In genomic region chr11:82226976-82227375, GRCm38 (mm10) we compare ENCODE assay signal across 26 mouse cellular contexts.
A peak's percentile ranks its signal among the peaks of the same experiment; 100 is the strongest.
DNase-seq lines count a peak whose midpoint lies in the region; ATAC-seq lines count a peak whose summit lies in the region.
"Had no signal": no experiment of that assay in that cellular context is flagged by ENCODE, and none has a peak within 500 bp of the region (broad histone marks: within the 10 kb centered on the region; RNA-seq: fewer than 3 reads in every experiment).

No protein-coding gene starts in this region.

- H3K4me1 ChIP-seq in hindbrain, embryonic 13.5 days (replicated peaks): peaks cover 18% of the 10 kb centered on the region
- no peaks in the 10 kb centered on the region for H3K4me1 ChIP-seq in hindbrain, embryonic 16.5 days (ENCODE audit: control insufficient read depth, insufficient read depth, low read depth, low read length)
- 0 out of 2 replicates have a peak, but pooled peaks cover 10% of the 10 kb centered on the region for H3K4me1 ChIP-seq in neural tube, embryonic 12.5 days
- H3K4me1 ChIP-seq in neural tube, embryonic 15.5 days: peaks cover 18% of the 10 kb centered on the region
- peaks cover 26% of the 10 kb centered on the region for H3K4me1 ChIP-seq in neural tube, embryonic 13.5 days (replicated peaks)
- H3K4me1 ChIP-seq: embryonic facial prominence, embryonic 13.5 days; heart, embryonic 12.5 days; heart, embryonic 15.5 days had no signal

- no peaks in the 10 kb centered on the region for H3K9me3 ChIP-seq in hindbrain, embryonic 13.5 days
- H3K9me3 ChIP-seq in hindbrain, embryonic 16.5 days (ENCODE audit: control insufficient read depth, low read length): no peaks in the 10 kb centered on the region
- H3K9me3 ChIP-seq in neural tube, embryonic 12.5 days: no peaks in the 10 kb centered on the region
- H3K9me3 ChIP-seq in neural tube, embryonic 15.5 days (replicated peaks): no peaks in the 10 kb centered on the region
- H3K9me3 ChIP-seq in neural tube, embryonic 13.5 days: no peaks in the 10 kb centered on the region
- H3K9me3 ChIP-seq: embryonic facial prominence, embryonic 10.5 days; embryonic facial prominence, embryonic 13.5 days; forebrain, embryonic 10.5 days; forebrain, embryonic 13.5 days; heart, embryonic 12.5 days; heart, embryonic 15.5 days had no signal

- peak overlapping the region; percentile 67 for H3K27ac ChIP-seq in hindbrain, embryonic 13.5 days
- no peak overlapping the region for H3K27ac ChIP-seq in hindbrain, embryonic 16.5 days (ENCODE audit: low read depth, low read length)
- H3K27ac ChIP-seq in neural tube, embryonic 12.5 days: no peak overlapping the region
- H3K27ac ChIP-seq in neural tube, embryonic 15.5 days (replicated peaks): no peak overlapping the region
- peak overlapping the region; percentile 74 for H3K27ac ChIP-seq in neural tube, embryonic 13.5 days (replicated peaks)
- H3K27ac ChIP-seq: embryonic facial prominence, embryonic 10.5 days; embryonic facial prominence, embryonic 13.5 days; forebrain, embryonic 10.5 days; forebrain, embryonic 13.5 days; heart, embryonic 15.5 days; hindbrain, postnatal 0 days had no signal

- no peak overlapping the region for H3K4me3 ChIP-seq in hindbrain, embryonic 13.5 days
- no peak overlapping the region for H3K4me3 ChIP-seq in hindbrain, embryonic 16.5 days (ENCODE audit: low read length)
- H3K4me3 ChIP-seq in neural tube, embryonic 12.5 days: no peak overlapping the region
- no peak overlapping the region for H3K4me3 ChIP-seq in neural tube, embryonic 15.5 days (replicated peaks)
- no peak overlapping the region for H3K4me3 ChIP-seq in neural tube, embryonic 13.5 days
- H3K4me3 ChIP-seq: embryonic facial prominence, embryonic 10.5 days; embryonic facial prominence, embryonic 13.5 days; forebrain, embryonic 10.5 days; forebrain, embryonic 13.5 days; heart, embryonic 12.5 days; heart, embryonic 15.5 days had no signal

- DNase-seq in embryo, embryonic 11 days: peak; percentile 20
- no peak for DNase-seq in embryo, embryonic 10.5 days (ENCODE audit: low spot score)
- DNase-seq: adrenal gland, adult 8-10 months; adrenal gland, postnatal 25 days; cerebellum, adult 18-20 months; cerebellum, adult 9-10 months; cerebellum, postnatal 14 days; gastrocnemius, postnatal 25 days; heart, adult 18-20 months; heart, postnatal 10 days; heart, postnatal 36 days had no signal

- no peaks in the 10 kb centered on the region for H3K36me3 ChIP-seq in hindbrain, embryonic 13.5 days
- H3K36me3 ChIP-seq in hindbrain, embryonic 16.5 days (ENCODE audit: control insufficient read depth, insufficient read depth, low read length): no peaks in the 10 kb centered on the region
- H3K36me3 ChIP-seq in neural tube, embryonic 12.5 days: no peaks in the 10 kb centered on the region
- no peaks in the 10 kb centered on the region for H3K36me3 ChIP-seq in neural tube, embryonic 15.5 days
- H3K36me3 ChIP-seq in neural tube, embryonic 13.5 days: no peaks in the 10 kb centered on the region
- H3K36me3 ChIP-seq: embryonic facial prominence, embryonic 10.5 days; embryonic facial prominence, embryonic 13.5 days; forebrain, embryonic 10.5 days; heart, embryonic 12.5 days; heart, embryonic 15.5 days had no signal

- no peak for ATAC-seq in hindbrain, embryonic 13.5 days (ENCODE audit: low FRiP score)
- ATAC-seq in hindbrain, embryonic 16.5 days: no peak
- 0 out of 2 replicates have a peak, but pooled peaks have one; percentile 58 for ATAC-seq in neural tube, embryonic 12.5 days (ENCODE audit: low FRiP score, low read depth)
- ATAC-seq in neural tube, embryonic 15.5 days (ENCODE audit: low FRiP score): no peak
- peak; percentile 71; the same call in 1 of the 2 replicates for ATAC-seq in neural tube, embryonic 13.5 days (ENCODE audit: low read depth)
- no peak for ATAC-seq in erythroblast, adult 5-6 weeks (replicated peaks; ENCODE audit: low FRiP score, poor library complexity, severe bottlenecking)
- ATAC-seq: activated CD4-positive, CD25-positive, alpha-beta regulatory T cell, adult 4 months; forebrain, embryonic 13.5 days; hindbrain, postnatal 0 days; inflammation-experienced regulatory T-cells, adult 6 months had no signal

- H3K4me2 ChIP-seq in hindbrain, embryonic 13.5 days: no peak overlapping the region
- no peak overlapping the region for H3K4me2 ChIP-seq in hindbrain, embryonic 16.5 days (ENCODE audit: low read length)
- no peak overlapping the region for H3K4me2 ChIP-seq in neural tube, embryonic 12.5 days (replicated peaks)
- H3K4me2 ChIP-seq in neural tube, embryonic 15.5 days: no peak overlapping the region
- H3K4me2 ChIP-seq in neural tube, embryonic 13.5 days: no peak overlapping the region
- H3K4me2 ChIP-seq: embryonic facial prominence, embryonic 13.5 days; forebrain, embryonic 13.5 days; heart, embryonic 12.5 days; heart, embryonic 15.5 days had no signal

- 48% methylated on average over 9 of the region's 9 CpGs for WGBS in hindbrain, embryonic 13.5 days
- 47% methylated on average over 9 of the region's 9 CpGs for WGBS in hindbrain, embryonic 16.5 days
- 30% methylated on average over 9 of the region's 9 CpGs for WGBS in neural tube, embryonic 12.5 days
- 24% methylated on average over 9 of the region's 9 CpGs for WGBS in neural tube, embryonic 15.5 days
- 23% methylated on average over 9 of the region's 9 CpGs for WGBS in neural tube, embryonic 13.5 days

- peaks cover 7% of the 10 kb centered on the region; the same call in 1 of the 2 replicates for H3K27me3 ChIP-seq in hindbrain, embryonic 13.5 days
- no peaks in the 10 kb centered on the region; the same call in 1 of the 2 replicates for H3K27me3 ChIP-seq in hindbrain, embryonic 16.5 days (replicated peaks; ENCODE audit: control insufficient read depth, insufficient read depth, low read length)
- no peaks in the 10 kb centered on the region; the same call in 1 of the 2 replicates for H3K27me3 ChIP-seq in neural tube, embryonic 12.5 days (replicated peaks)
- H3K27me3 ChIP-seq in neural tube, embryonic 15.5 days (replicated peaks): 0 out of 2 replicates have a peak, but pooled peaks cover 9% of the 10 kb centered on the region
- H3K27me3 ChIP-seq in neural tube, embryonic 13.5 days: no peaks in the 10 kb centered on the region

- H3K9ac ChIP-seq in hindbrain, embryonic 13.5 days: no peak overlapping the region
- H3K9ac ChIP-seq in hindbrain, embryonic 16.5 days (ENCODE audit: low read depth, low read length): no peak overlapping the region
- H3K9ac ChIP-seq in neural tube, embryonic 12.5 days: no peak overlapping the region
- no peak overlapping the region for H3K9ac ChIP-seq in neural tube, embryonic 15.5 days (replicated peaks)
- no peak overlapping the region for H3K9ac ChIP-seq in neural tube, embryonic 13.5 days
- H3K9ac ChIP-seq: embryonic facial prominence, embryonic 13.5 days; forebrain, embryonic 13.5 days; heart, embryonic 12.5 days; heart, embryonic 15.5 days had no signal

Comparison
In these comparisons a context has a peak if more than half of its experiments do, and no peak if none do; other contexts are left out.
1. ATAC-seq: peak in neural tube, embryonic 12.5 days (single experiment) and neural tube, embryonic 13.5 days (single experiment); none in hindbrain, embryonic 13.5 days (single experiment), hindbrain, embryonic 16.5 days (single experiment), neural tube, embryonic 15.5 days (single experiment) and erythroblast, adult 5-6 weeks (single experiment).
2. H3K27ac ChIP-seq: peak in hindbrain, embryonic 13.5 days (single experiment) and neural tube, embryonic 13.5 days (single experiment); none in hindbrain, embryonic 16.5 days (single experiment), neural tube, embryonic 12.5 days (single experiment) and neural tube, embryonic 15.5 days (single experiment).